Mouse (Mus musculus): ENCODE data around the gene Phf8. TPM values are rescaled to one million over a fixed set of nuclear protein-coding genes. Genes with fewer than 3 reads are reported as not detected.

Phf8 gene
- 52.9 TPM for polyA plus RNA-seq (2014; fragmentation: Illumina TruSeq; extraction: RNeasy Lipid Tissue Mini Kit (QIAGEN cat#74804); ENCODE audit: low read depth, low replicate concordance)

DNA sequence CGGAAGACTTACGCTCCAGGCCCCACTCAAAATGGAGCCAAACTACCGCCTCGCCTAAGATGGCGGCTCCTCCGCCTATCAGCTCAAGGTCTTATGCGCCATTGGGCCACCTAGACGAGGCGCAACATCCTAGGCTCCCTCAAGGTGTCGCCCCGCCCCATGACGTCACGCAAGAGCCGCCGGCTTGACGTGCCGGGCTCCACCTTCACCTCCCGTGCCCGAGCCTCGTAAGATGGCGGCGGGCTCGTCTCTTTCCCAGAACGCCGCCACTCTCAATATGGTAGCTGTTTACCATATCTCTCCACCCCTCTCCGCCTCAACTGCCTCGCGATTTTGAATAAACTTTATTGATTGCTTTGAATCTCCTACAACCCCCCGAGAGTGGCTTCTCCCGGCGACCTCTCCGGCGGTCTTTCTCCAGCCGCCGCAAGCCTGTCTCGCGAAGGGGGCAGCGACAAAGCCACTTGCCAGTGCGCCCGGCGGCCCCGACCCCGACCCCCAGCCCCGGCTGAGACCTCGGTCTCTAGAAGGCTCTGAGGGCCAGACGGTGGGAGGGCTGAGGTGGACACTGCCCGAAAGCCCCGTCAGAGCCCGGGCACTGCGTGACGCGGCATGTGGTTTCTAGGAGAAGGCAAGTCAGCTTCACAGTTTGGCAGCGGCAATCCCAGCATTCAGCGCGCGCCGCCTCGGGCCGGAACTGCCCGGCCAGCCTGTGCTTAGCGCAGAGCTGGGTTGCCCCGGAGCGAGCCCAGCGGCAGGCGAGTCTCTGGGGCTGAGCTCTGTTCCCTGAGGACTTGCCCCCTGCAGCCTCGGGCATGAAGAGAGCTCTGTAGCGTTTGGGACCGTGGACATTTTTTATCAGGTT lies at the start of gene Phf8:
Phf8 (plus strand) TSS at position 215 of the 865 bp plus-strand sequence.

Other genes with a start within 250 kb of the Phf8 start
- 8.1 TPM for gene Fam120c, start 176.5 kb upstream of the Phf8 start, polyA plus RNA-seq (2014; fragmentation: Illumina TruSeq; extraction: RNeasy Lipid Tissue Mini Kit (QIAGEN cat#74804); ENCODE audit: low read depth, low replicate concordance)